Mouse (Mus musculus) c-Kit-positive CD71-positive TER-119-positive erythroid progenitor cells, embryonic 14.5 days (primary cell): ENCODE measurements around the gene Triap1.
"Not testable (repeated sequence)": the region's sequence is repeated elsewhere in the genome, so short reads cannot be mapped to it uniquely, and the experiment has no call there.

Experiments
- DNase-seq: peaks from one replicate; pipeline ENCODE4 v3.0.0-alpha.2; 2013; ENCODE audit warnings: low spot score

The Triap1 gene

GRCm38 (mm10) chr5:115340577-115341313 lies at the start of gene Triap1, which contains the start of gene Gatc:
Triap1 (plus strand) TSS chr5:115341225.
Gatc (minus strand) TSS chr5:115341178.
- DNase-seq, result peak; percentile 85

GRCm38 (mm10) chr5:115294173-115294572 lies 46.9 kb upstream of the Triap1 start:
- DNase-seq, result no peak

GRCm38 (mm10) chr5:115296347-115296746 lies 44.7 kb upstream of the Triap1 start:
- DNase-seq, result no peak

- DNase-seq, result no peak
Measured at GRCm38 (mm10) chr5:115300035-115300744, 40.8 kb upstream of the Triap1 start.

GRCm38 (mm10) chr5:115300792-115301614 lies 40.0 kb upstream of the Triap1 start, which contains the start of gene Dynll1:
Dynll1 (minus strand) TSS chr5:115300999.
- DNase-seq, result peak; percentile 99

- no peak for DNase-seq
Measured at GRCm38 (mm10) chr5:115301615-115302014, 39.4 kb upstream of the Triap1 start.

GRCm38 (mm10) chr5:115302190-115302589 lies 38.8 kb upstream of the Triap1 start:
- DNase-seq, result not testable (repeated sequence)

- no peak for DNase-seq
Measured at GRCm38 (mm10) chr5:115312354-115312753, 28.7 kb upstream of the Triap1 start.

GRCm38 (mm10) chr5:115312816-115313667 lies 28.0 kb upstream of the Triap1 start:
- no peak for DNase-seq

- DNase-seq, result no peak
Measured at GRCm38 (mm10) chr5:115313668-115313943, 27.4 kb upstream of the Triap1 start.

GRCm38 (mm10) chr5:115316968-115317644 lies 23.9 kb upstream of the Triap1 start:
- no peak for DNase-seq

- DNase-seq, result no peak
Measured at GRCm38 (mm10) chr5:115317645-115318328, 23.2 kb upstream of the Triap1 start.

- peak; percentile 62 for DNase-seq
Measured at GRCm38 (mm10) chr5:115319004-115319940, 21.8 kb upstream of the Triap1 start.

- DNase-seq, result peak; percentile 65
Measured at GRCm38 (mm10) chr5:115326256-115326831, 14.7 kb upstream of the Triap1 start.

GRCm38 (mm10) chr5:115326875-115327609 lies 14.0 kb upstream of the Triap1 start, which contains the start of gene Srsf9:
Srsf9 (plus strand) TSS chr5:115327177.
- DNase-seq, result peak; percentile 94

- DNase-seq, result no peak
Measured at GRCm38 (mm10) chr5:115327610-115328548, 13.1 kb upstream of the Triap1 start.

GRCm38 (mm10) chr5:115330955-115331354 lies 10.1 kb upstream of the Triap1 start:
- no peak for DNase-seq
